Mouse (Mus musculus) skeletal muscle tissue, adult 2 months (tissue): ENCODE data around the gene Aifm3.

Experiments
- DNase-seq: peaks from one replicate; pipeline ENCODE4 v3.0.0-alpha.2; 2012; ENCODE audit warnings: low read depth, low spot score

The Aifm3 gene

DNA sequence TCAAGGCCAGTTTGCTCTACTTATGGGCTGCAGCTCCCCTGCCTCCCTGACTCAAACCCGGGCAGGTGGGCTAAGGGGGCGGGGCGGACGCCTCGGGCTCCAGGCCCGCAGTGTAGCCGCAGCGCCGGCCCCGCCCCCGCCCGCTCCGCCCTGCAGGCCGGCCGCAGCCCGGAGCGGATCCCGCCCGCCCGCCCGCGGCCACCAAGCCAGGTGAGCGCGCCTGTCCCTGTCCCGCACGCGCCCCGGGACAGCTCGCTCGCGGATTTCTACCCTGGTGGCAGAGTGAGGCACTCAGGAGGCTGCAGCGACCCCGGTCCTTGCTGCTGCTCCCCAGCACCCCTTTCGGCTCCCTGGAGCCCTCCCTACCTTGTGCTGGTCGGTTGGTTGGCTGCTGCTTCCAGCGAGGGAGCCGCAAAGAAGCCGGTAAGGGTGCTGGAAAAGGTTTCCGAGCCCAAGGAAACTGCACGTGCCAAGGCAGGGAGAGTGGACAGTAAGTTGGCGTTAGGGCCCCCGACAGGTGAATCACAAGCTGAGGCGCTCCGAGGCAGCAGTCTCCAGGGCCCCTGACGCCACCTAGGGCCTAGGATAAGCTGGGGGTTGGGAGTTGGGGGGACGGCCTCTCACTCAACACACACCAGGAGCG lies at the start of gene Aifm3:
Aifm3 (plus strand) TSS at position 143 of the 643 bp plus-strand sequence.
- no peak for DNase-seq

DNA sequence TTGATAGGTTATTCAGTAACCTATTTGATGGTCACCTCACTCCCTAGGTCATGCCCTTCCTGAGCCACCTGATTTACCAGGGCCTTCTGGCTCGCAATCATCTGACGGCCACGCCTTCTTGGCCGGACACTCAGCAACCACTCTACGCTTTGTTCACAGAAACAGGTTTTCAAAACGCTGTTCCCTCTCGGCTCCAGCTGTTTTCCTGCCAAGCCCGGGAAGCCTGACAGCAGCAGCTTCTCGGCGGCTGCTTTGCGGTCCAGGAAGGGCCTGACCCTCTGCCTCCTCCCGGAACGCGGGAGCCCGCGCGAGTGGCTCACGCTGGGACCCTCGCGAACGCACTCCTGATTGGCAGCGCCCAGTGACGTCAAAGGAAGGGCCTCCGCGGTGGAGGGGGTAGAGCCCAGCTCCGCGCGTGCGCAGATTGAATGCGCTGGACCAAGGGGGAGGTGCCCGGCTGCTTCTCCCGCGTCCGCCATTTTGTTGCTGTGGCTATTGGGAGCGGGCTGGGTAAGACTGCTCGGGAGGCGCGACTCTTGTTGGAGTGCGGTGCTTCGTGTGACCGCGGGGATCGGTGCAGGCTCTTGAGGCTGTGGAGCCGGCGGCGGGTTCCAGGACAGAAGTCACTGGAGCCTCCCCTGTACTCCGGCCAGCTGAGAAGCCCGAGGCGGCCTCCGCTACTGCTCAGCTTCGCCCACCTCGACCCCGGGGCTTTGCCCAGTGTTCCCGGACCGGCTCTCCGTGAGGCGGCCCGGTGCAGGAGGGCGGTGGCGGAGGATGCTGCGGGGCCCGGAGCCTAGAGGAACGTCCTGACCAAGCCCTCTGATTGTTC lies 37.7 kb upstream of the Aifm3 start, which contains the start of gene Crkl:
Crkl (plus strand) TSS at position 447 of the 832 bp plus-strand sequence.
- DNase-seq, result peak; percentile 97

GRCm38 (mm10) chr16:17452373-17452715 lies 37.1 kb upstream of the Aifm3 start:
- peak; percentile 16 for DNase-seq

- no peak for DNase-seq
Measured at GRCm38 (mm10) chr16:17456901-17457300, 32.5 kb upstream of the Aifm3 start.

- no peak for DNase-seq
Measured at GRCm38 (mm10) chr16:17460254-17460653, 29.2 kb upstream of the Aifm3 start.

DNA sequence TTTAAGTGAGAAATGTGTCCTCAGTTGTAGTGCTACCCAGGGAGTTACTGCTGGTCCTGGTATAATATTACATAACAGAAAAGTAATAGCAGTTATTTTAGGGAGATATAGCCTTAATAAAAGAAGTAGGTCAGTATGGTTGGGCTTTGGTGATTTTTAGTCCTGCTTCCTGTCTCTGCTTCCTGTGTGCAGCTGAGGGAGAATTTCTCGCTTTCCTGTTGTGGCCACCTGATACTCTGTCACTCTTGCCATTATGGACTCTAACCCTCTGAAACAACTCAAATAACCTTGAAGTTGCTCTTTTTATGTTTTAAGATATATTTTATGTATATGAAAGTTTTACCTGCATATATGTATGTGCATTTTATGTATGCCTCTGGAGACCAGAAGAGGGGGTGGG lies 27.8 kb upstream of the Aifm3 start:
- no peak for DNase-seq

DNA sequence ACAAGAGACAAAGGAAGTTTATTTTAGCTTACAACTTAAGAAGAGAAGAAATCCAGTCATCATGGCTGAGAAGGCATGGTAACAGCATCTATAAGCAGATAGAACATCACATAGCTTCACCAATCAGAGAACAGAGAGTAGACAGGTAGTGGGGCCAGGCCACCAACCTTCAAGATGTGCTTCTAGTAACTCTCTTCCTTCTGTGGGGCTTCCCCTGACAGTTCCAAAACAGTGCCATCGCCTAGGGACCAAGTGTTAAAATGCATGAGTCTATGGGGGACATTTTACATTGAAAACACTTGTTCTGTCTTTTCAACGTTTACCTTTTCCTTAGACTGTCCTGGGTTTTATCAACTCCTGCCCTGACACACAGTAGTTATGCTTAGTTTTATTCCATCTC lies 26.2 kb upstream of the Aifm3 start:
- no peak for DNase-seq

- no peak for DNase-seq
Measured at GRCm38 (mm10) chr16:17466875-17467663, 22.3 kb upstream of the Aifm3 start.

GRCm38 (mm10) chr16:17472498-17472897 lies 16.9 kb upstream of the Aifm3 start:
- DNase-seq, result no peak

DNA sequence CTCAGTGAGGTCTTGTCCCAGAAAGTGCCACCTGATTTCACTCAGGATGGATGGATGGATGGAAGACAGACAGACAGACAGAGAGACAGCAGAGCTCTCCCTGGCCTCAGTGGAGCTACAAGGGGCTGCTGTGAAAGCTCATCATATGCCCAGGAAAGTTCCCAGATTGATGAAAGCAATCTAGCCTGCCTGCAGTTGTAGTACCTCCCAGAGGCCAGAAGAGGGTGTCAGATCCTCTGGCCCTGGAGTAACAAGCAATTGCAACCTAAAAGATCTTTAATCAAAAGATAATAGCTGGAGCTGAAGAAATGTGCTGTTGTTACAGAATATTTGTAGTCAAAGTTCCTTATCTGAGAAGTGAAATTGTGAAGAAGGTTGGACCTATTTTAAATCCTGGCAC lies 15.3 kb upstream of the Aifm3 start:
- no peak for DNase-seq

- DNase-seq, result no peak
Measured at GRCm38 (mm10) chr16:17474761-17475160, 14.7 kb upstream of the Aifm3 start.

DNA sequence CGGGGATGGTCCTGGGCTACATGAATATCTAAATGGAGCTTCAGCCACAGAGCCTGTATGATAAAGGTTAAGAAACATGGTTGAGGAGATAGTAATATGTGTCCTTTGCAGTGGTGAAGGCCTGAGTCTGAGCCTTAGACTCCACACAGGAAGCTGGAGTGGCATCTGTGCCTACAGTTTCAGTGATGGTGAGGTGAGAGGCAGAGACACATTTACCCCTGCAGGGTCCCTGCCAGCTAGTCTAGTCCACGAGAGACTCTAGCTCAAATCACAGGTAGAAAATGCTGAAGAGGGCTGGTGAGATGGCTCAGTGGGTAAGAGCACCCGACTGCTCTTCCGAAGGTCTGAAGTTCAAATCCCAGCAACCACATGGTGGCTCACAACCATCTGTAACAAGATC lies 14.1 kb upstream of the Aifm3 start:
- DNase-seq, result no peak

GRCm38 (mm10) chr16:17478331-17478943 lies 11.0 kb upstream of the Aifm3 start:
- DNase-seq, result no peak

DNA sequence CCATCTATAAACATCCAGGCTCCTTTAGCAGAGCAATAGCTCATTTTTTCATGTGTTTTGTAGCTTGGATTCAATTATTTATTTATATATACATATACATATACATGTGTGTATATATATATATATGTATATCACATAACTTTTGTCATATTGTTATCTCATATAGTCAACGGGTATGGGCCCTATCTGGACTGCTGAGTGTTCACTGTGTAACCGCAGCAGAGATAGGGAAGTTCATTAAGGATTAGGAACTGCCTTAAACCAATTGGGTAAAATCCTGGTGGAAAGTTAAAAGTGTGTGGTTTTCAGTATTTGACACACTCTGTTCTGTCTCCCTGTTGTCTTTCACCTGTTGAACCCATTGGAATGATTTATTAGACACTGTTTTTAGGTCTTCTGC lies 7.9 kb upstream of the Aifm3 start:
- no peak for DNase-seq

DNA sequence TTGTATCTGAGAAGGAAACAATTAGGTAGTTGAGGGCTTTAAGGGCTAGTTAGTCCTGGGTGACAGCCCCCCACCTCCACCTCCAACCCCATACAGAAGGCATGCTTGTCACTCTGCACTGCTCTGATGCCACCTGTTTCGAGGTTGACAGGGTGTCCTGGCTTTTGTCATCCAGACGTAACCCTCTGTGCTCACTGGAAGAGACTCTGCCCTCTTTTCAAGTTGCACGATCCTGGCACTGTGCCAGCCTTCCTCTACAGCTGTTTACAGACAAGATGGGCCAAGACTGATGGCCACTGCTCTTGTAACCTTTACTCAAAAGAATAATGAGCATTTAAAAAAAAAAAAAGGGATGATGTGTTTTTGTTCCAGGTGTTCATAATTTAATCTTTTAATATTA lies 2.9 kb upstream of the Aifm3 start:
- peak; percentile 30 for DNase-seq

GRCm38 (mm10) chr16:17488478-17489468 lies 638 bp upstream of the Aifm3 start:
- no peak for DNase-seq

- no peak for DNase-seq
Measured at GRCm38 (mm10) chr16:17491154-17491553, 1.7 kb downstream of the Aifm3 start.

DNA sequence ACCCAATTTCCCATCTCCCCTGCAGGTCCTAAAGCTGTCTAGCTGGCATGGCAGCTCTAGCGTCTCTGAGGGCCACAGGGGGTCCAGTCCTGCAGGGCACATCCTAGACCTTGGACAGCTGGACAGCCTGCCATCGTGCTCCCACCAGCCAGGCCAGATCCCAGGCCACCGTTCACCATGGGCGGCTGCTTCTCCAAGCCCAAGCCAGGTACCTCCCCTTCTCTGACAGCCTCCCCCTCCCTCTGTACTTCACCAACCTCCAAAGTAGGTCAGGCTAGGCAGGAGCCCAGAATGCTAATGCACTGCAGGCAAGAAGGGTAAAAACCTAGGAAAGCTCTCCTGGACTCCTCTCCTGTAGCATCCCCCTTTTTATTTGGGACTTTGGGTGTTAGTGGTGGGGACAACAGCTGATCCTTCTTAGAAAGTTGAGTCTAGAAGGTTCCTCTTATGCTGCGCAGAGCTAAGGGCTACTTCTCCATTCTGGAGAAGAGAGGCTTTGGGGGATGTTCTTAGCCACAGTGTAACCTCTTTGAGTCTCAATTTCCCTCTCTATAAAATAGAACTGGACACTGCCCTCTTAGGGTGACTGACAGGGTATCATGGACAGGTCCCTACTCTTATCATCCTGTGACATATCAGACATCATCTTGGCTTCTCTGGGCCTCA lies 2.6 kb downstream of the Aifm3 start:
- DNase-seq, result no peak

GRCm38 (mm10) chr16:17496499-17497305 lies 7.3 kb downstream of the Aifm3 start:
- peak; percentile 49 for DNase-seq
